Mouse (Mus musculus): ENCODE data around the gene Trio.

DNA sequence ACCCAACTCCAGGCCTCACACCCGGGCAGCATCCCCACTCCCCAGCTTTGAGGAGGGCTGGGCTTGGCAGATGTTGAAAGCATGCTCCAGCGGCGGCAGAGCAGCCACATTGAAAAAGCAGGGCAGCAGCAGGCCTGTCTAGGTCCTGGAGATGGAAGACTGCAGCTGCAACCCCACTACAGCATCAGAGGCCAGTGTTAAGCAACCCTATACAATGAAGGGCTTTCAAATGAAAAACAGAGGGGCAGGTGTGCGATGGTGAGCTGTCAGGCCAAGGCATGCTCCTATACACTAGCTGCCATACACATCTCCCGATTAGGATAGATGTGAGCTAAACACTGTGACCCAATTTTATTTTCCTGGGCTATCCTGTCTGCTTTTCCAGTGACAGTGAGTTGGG is 265.8 kb downstream of the Trio start:
- TF ChIP-seq CTCF (IDR thresholded peaks at IDR 0.05; ENCODE audit: low read depth) = no peak
- TF ChIP-seq EP300 (IDR thresholded peaks at IDR 0.05; ENCODE audit: low read depth) = no peak

Data from liver, postnatal 0 days (tissue).